20 mouse cellular contexts compared by ENCODE assay signal in genomic region chr7:137883701-137884100, GRCm38 (mm10).
"Had no signal": no experiment of that assay in that cellular context is flagged by ENCODE, and none has a peak within 500 bp of the region (broad histone marks: within the 10 kb centered on the region; RNA-seq: fewer than 3 reads in every experiment).

No protein-coding gene starts in this region.

- ATAC-seq: liver, postnatal 0 days; lung, postnatal 0 days; midbrain, embryonic 13.5 days; midbrain, embryonic 15.5 days had no signal

- H3K4me1 ChIP-seq: liver, embryonic 13.5 days; liver, embryonic 15.5 days; lung, embryonic 15.5 days; megakaryocyte, embryonic 14.5 days had no signal

- H3K4me2 ChIP-seq: liver, embryonic 13.5 days; liver, embryonic 15.5 days; lung, embryonic 15.5 days; midbrain, embryonic 11.5 days; midbrain, embryonic 13.5 days; midbrain, embryonic 15.5 days; neural tube, embryonic 12.5 days had no signal

- H3K4me3 ChIP-seq: liver, embryonic 13.5 days; liver, embryonic 15.5 days; lung, embryonic 15.5 days; megakaryocyte, embryonic 14.5 days; midbrain, embryonic 13.5 days; midbrain, embryonic 15.5 days; neural tube, embryonic 12.5 days had no signal

- H3K27ac ChIP-seq: liver, embryonic 13.5 days; liver, embryonic 15.5 days; lung, embryonic 15.5 days; macrophage; midbrain, embryonic 13.5 days; midbrain, embryonic 15.5 days; neural tube, embryonic 12.5 days had no signal

- DNase-seq: liver, embryonic 13.5 days; liver, postnatal 0 days; lung, postnatal 14 days; lung, postnatal 36 days; right cerebral cortex, adult 18-20 months; right cerebral cortex, postnatal 25 days; right cerebral cortex, postnatal 4 days; spleen, adult 18-20 months; thymus, adult 18-20 months; thymus, postnatal 25 days; thymus, postnatal 4 days had no signal

- H3K9ac ChIP-seq: liver, embryonic 13.5 days; liver, embryonic 15.5 days; liver, postnatal 0 days; lung, embryonic 15.5 days; midbrain, embryonic 13.5 days; midbrain, embryonic 15.5 days; neural tube, embryonic 12.5 days had no signal

- H3K27me3 ChIP-seq: liver, embryonic 13.5 days; liver, embryonic 15.5 days; lung, embryonic 15.5 days; megakaryocyte, embryonic 14.5 days; midbrain, embryonic 13.5 days; midbrain, embryonic 15.5 days; neural tube, embryonic 12.5 days had no signal

- H3K9me3 ChIP-seq: liver, embryonic 15.5 days; lung, embryonic 15.5 days; midbrain, embryonic 13.5 days; midbrain, embryonic 15.5 days; neural tube, embryonic 12.5 days had no signal

- H3K36me3 ChIP-seq: liver, embryonic 13.5 days; liver, embryonic 15.5 days; lung, embryonic 15.5 days; midbrain, embryonic 13.5 days; midbrain, embryonic 15.5 days; neural tube, embryonic 12.5 days had no signal
